Mouse (Mus musculus): ENCODE data around the gene Hhipl1. TPM values are rescaled to one million over a fixed set of nuclear protein-coding genes. Genes with fewer than 3 reads are reported as not detected.
A peak's percentile ranks its signal among the peaks of the same experiment; 100 is the strongest.

Hhipl1 gene
- total RNA-seq, 2 experiments from 2014 or later: 7.8 to 8.1 TPM

- no peak for DNase-seq (ENCODE audit: low spot score in 2 of 2)
- intact Hi-C loops (cut with DNase I): no loop called here
Measured at GRCm38 (mm10) chr12:108309116-108309794, 3.2 kb downstream of the Hhipl1 start.

DNA sequence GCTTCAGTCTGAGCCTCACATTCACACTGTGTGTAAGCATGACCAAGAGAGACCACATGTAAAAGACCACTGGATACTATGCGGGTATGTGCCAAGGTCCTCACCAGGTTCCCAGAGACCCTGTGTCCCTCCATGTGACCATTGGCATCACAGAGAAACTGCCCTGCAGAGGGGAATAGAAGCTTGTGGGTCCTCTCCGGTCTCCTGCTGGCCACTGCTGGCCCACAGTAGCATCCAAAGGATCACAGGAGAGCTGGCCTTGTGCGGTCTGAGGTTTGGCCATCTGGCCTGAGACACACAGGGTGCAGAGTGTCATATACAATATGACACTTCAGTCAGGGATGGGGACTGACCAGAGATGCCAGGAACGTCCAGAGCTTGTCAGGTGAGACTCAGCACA is 4.0 kb downstream of the Hhipl1 start:
- no peak for DNase-seq (ENCODE audit: low spot score in 2 of 2)
- intact Hi-C loops (cut with DNase I): no loop called here

DNA sequence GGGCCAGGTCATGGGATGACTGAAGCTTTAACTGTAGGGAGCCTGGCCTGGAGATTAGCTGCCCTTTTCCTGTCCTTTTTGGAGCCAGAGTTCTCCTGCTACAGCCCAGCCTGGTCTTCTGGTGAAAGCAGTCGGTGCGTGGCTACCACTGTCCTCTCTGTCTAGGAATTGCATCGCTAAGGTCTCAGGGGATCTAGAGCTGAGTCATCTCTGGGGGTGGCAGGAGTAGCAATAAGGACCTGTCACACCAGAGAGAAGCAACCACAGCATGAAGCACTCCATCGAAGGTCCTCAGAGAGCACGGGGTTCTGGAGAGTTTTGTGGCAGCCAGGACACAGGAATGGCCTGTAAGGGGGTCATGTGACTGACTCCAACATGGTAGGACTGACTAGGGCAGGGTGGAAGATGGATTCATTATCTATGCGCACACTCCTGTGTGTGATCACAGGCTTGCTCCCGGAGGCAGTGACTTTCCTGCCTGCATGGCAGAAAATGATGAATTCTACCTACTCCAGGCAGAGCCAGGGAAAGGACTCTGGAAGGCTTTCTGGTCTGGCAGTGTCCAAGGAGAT is 4.5 kb downstream of the Hhipl1 start:
- no peak for DNase-seq (ENCODE audit: low spot score in 2 of 2)
- intact Hi-C loops (cut with DNase I): no loop called here

GRCm38 (mm10) chr12:108311741-108312290 is 5.7 kb downstream of the Hhipl1 start:
- no peak for DNase-seq (ENCODE audit: low spot score in 2 of 2)
- intact Hi-C loops (cut with DNase I): no loop called here

GRCm38 (mm10) chr12:108312432-108312851 is 6.4 kb downstream of the Hhipl1 start:
- intact Hi-C loops (cut with DNase I): no loop called here
- DNase-seq (ENCODE audit: low spot score in 2 of 2): no peak

DNA sequence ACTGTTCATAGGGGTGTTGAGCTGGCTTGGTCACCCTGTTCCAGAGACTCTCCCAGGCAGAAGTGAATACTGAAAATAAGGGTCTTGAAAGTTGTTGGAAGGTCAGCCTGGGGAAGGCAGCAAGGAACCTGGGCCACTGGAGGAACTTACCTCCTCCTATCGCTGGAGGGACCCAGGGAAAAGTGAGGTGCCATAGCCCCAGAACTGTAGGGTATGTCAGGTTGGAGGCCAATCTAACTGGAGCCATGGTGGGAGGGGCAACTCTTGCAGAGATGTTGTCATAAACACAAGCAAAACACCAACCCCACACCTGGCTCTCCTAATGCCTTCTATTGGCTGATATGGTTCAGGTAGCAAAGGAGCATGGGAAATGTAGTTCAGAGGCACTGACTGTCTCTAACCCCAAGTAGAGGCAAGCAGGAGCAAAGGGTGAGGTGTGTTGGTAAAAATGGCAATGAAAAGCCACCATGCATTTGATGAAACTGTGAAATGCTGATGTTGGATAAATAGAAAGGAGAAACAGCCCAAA is 7.2 kb downstream of the Hhipl1 start:
- DNase-seq (ENCODE audit: low spot score in 2 of 2): no peak
- intact Hi-C loops (cut with DNase I): no loop called here

GRCm38 (mm10) chr12:108315818-108316217 is 9.7 kb downstream of the Hhipl1 start:
- intact Hi-C loops (cut with DNase I): no loop called here
- no peak for DNase-seq (ENCODE audit: low spot score in 2 of 2)

DNA sequence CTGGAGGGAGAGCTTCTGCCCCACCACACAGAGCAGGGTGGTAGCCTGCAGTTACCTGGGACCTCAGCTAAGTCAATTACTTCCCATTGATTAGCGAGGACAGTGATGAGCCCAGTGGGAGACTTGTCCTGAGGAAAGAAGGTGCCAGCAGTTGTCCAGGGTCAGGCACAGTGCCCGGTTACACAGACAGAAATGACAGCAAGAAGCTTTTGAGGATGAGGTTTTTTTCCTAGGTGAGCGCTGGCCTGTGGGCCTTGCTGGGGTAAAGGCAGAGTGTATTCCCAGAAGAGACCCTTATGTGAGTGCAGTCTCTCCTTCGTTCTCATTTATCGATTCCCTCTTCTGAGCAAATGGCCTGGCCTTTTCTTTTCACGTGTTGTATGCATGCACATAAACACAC is 10.6 kb downstream of the Hhipl1 start:
- no peak for DNase-seq (ENCODE audit: low spot score in 2 of 2)
- intact Hi-C loops (cut with DNase I): no loop called here

GRCm38 (mm10) chr12:108317201-108317738 is 11.2 kb downstream of the Hhipl1 start:
- intact Hi-C loops (cut with DNase I): no loop called here
- no peak for DNase-seq (ENCODE audit: low spot score in 2 of 2)

DNA sequence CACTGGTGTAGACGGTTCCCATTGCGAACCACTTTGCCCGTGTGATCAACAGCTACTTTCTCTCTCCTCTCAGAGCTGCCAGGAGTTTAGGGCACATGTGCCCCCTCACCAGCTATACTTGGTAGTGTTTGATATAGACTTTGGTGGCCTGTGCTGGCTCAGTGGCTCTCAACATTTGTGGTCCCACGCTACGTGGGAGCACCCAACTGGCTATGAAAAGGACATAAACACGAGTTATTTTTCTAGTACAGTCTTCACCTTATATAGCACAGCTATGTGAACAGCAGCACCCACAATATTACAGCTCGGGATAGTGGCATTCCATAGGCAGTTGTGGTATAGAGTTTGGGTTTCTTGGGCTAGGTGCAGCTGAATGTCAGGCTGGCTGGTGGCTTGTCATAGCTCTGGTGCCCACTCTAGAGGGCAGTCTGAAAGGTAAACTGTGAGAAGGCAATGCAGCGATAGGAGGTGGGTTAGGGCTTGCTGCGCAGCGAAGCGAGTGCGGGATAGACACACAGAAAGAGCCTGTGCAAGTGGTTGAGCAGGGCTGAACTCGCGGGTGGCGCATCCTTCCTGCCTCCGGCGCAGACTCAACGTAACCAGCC is 11.9 kb downstream of the Hhipl1 start:
- intact Hi-C loops (cut with DNase I): no loop called here
- DNase-seq (ENCODE audit: low spot score in 2 of 2): no peak

DNA sequence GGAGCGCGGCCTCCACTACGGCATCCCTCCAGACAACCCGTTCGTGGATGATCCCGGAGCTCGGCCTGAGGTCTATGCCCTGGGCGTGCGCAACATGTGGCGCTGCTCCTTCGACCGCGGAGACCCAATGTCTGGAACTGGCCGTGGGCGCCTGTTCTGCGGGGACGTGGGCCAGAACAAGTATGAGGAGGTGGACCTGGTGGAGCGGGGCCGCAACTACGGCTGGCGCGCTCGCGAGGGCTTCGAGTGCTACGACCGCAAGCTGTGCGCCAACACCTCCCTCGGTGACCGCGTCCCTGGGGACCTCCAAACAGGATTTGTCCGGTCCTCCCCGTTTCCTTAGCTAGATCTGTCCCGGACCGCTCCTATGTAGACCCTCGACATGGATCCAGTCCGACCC is 12.4 kb downstream of the Hhipl1 start:
- DNase-seq (ENCODE audit: low spot score in 2 of 2): no peak
- intact Hi-C loops (cut with DNase I): no loop called here

DNA sequence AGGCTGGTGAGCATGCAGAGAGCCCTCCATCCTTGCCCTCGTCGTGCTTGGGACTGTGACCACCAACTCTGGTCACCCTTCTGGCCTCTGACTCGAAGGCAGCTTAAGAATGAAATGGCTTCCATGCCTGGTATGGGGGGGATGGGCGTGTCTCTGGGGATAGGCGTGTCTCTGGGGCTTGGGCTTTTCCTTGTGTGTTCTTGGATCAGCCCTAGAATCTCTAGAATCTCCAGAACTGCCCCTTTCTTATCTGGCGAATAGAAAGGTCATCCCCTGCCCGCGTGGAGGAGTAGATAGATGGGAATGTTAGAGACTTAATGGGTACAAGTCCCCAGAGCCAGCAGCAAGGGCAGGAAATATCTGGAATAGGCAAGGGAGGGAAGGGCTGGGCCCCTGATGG is 14.0 kb downstream of the Hhipl1 start:
- intact Hi-C loops (cut with DNase I): no loop called here
- DNase-seq (ENCODE audit: low spot score in 2 of 2): no peak

- DNase-seq (ENCODE audit: low spot score in 2 of 2): no peak
- intact Hi-C loops (cut with DNase I): no loop called here
Measured at GRCm38 (mm10) chr12:108326401-108326800, 20.3 kb downstream of the Hhipl1 start.

DNA sequence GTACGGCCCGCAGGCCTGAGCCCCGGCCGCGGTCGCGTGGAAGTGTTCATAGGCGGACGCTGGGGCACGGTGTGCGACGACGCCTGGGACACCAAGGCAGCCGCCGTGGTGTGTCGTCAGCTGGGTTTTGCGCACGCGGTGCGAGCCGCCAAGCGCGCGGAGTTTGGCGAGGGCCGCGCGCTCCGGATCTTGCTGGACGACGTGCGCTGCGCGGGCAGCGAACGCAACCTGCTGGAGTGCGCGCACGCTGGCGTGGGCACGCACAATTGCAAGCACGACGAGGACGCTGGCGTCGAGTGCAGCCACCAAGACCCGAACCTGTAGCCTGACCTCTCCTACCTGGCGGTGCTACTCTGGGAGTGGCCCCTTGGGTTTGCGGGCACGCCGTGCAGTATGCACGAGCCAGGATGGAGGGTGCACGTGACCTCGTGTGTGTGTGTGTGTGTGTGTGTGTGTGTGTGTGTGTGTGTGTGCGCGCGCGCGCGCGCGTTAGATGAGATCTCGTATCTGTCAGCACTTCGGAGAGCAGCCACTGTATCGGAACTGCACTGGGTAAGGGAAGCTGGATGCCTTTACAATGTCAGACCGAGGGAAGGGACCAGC is 21.9 kb downstream of the Hhipl1 start:
- peak; percentile 84 to 92 for DNase-seq (ENCODE audit: low spot score in 2 of 2)
- intact Hi-C loops (cut with DNase I): no loop called here

DNA sequence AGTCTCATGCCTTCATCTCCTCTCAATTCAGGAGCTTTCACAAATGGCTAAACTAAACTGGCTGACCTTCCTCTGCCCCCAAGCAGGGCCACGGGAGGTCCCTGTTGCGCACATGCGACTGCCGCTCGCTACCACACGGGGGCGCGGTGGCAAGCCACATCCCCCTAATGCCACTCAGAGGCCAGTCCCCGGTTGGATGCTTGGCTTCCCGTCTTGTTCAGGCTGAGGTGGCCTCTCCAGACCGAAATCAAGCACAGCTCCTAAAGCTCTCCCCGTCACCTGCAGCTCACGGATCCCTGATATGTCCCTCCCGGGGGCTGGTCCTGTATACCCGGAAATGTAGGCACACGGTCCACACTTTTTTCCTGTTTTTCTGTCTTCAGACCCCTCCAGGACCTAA is 27.0 kb downstream of the Hhipl1 start:
- intact Hi-C loops (cut with DNase I): loop anchor here (5.0 kb wide), 1 partner anchor 56 kb away; the partner anchor contains the start of gene Ccdc85c
- DNase-seq (ENCODE audit: low spot score in 2 of 2): peak; percentile 79 to 84

DNA sequence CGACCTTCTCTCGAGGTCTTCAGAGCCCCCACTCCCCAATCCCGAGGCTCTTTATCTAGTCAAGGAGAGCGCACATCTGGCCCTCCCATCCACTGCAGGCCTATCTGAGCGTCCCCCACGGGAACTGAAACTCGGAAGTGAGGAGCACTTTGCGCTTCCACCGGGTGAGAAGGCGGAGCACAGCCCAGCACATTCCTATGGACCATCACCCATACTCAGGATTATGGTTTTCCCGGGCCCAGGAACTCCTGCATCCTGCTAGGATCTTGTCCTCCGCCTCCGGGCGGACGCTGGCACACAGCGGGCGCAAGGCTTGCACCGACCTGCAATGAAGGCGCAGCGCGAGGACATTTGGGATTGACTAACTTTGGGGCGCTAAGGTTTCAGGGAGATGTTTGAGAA is 27.4 kb downstream of the Hhipl1 start:
- intact Hi-C loops (cut with DNase I): loop anchor here (5.0 kb wide), 1 partner anchor 56 kb away; the partner anchor contains the start of gene Ccdc85c
- DNase-seq (ENCODE audit: low spot score in 2 of 2): no peak

DNA sequence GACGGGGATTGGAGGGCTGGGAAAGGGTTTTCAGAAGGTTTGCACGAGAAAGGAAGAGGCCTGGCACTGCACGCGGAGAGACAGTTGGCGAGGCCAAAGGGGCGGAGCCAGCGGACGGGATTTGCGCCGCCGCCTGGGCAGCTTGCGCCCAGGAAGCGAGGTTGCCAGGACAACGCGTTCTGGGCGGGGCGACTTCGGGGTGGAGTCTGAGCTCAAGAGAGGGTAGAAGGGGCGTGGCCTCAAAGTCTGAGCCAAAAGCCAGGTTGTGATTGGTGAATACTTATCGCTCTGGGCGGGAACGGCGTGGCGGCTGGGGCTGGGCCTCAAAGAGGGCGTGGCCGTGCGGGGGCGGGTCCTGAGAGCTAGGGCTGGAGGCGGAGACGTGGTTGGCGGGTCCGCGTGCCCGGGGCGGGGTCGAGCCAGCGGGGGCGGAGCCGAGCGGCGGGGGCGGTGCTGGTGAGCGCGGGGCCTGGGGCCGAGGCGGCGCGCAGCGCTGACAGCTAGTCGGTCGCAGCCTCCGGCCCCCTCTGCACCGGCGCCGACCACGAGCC is 27.9 kb downstream of the Hhipl1 start, which contains the start of gene Cyp46a1:
TSS of gene Cyp46a1 (plus strand) at position 487 of the 551 bp plus-strand sequence.
- intact Hi-C loops (cut with DNase I): loop anchor here (5.0 kb wide), 1 partner anchor 57 kb away; the partner anchor contains the start of gene Ccdc85c
- DNase-seq (ENCODE audit: low spot score in 2 of 2): peak; percentile 100

GRCm38 (mm10) chr12:108334529-108334928 is 28.5 kb downstream of the Hhipl1 start:
- intact Hi-C loops (cut with DNase I): loop anchor here (5.0 kb wide), 1 partner anchor 57 kb away; the partner anchor contains the start of gene Ccdc85c
- DNase-seq (ENCODE audit: low spot score in 2 of 2): peak; percentile 50

GRCm38 (mm10) chr12:108338572-108339190 is 32.6 kb downstream of the Hhipl1 start:
- peak; percentile 47 to 50 for DNase-seq (ENCODE audit: low spot score in 2 of 2)
- intact Hi-C loops (cut with DNase I): no loop called here

All from left cerebral cortex, postnatal 36 days (tissue).